Mouse (Mus musculus): Measurements from ENCODE around the gene Coil. TPM values are rescaled to one million over a fixed set of nuclear protein-coding genes. Genes with fewer than 3 reads are reported as not detected.
A peak's percentile ranks its signal among the peaks of the same experiment; 100 is the strongest.

Gene Coil
- polyA plus RNA-seq, 2 experiments: 2.6 to 4.0 TPM

GRCm38 (mm10) chr11:88952117-88952516 is 17.9 kb upstream of the Coil start:
- peaks cover 6 to 22% of the 10 kb centered on the region in 2 experiments for H3K4me1 ChIP-seq (replicated peaks; ENCODE audit: control insufficient read depth in 2 of 2, insufficient read depth in 2 of 2, low read length in 1 of 2)
- H3K4me3 ChIP-seq (ENCODE audit: insufficient read depth in 1 of 2, low read depth in 2 of 2, low read length in 2 of 2): no peak overlapping the region
- H3K4me2 ChIP-seq (ENCODE audit: low read depth): no peak overlapping the region
- H3K27ac ChIP-seq: no peak overlapping the region
- H3K27me3 ChIP-seq (ENCODE audit: control insufficient read depth, insufficient read depth, low read length): no peaks in the 10 kb centered on the region
- ATAC-seq (ENCODE audit: insufficient read depth) (no peak), DNase-seq (ENCODE audit: low read depth in 3 of 3, low spot score in 3 of 3) (no peak)
- H3K36me3 ChIP-seq (replicated peaks; ENCODE audit: control insufficient read depth, insufficient read depth, low read depth): no peaks in the 10 kb centered on the region; the same call in 1 of the 2 replicates
- H3K9ac ChIP-seq (replicated peaks): no peak overlapping the region
- H3K9me3 ChIP-seq (ENCODE audit: control insufficient read depth, low read length): no peaks in the 10 kb centered on the region
- WGBS (ENCODE audit: insufficient replicate concordance): 72% methylated on average over 5 of the region's 5 CpGs
- TF ChIP-seq CTCF (IDR thresholded peaks at IDR 0.05; ENCODE audit: low read depth) (no peak), EP300 (IDR thresholded peaks at IDR 0.05; ENCODE audit: low read depth) (no peak)

DNA sequence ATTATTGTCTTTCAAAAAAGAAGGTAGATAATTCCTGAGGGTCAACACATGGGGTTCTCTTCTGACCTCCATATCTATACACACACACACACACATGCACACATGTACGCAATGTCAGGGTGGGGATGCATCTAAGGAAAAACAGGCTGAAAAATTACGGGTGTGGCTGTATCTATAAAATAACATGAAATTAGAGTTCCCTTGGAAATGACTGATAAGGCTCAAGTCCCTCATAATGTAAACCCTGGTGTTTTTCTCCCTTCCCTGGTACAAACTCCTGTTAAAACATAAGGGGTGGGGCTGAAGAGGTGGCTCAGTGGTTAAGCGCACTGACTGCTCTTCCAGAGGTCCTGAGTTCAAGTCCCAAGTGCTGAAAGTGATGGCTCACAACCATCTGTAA is 16.5 kb upstream of the Coil start:
- Histone ChIP-seq H3K4me2 (ENCODE audit: low read depth) (no peak overlapping the region), H3K27me3 (ENCODE audit: control insufficient read depth, insufficient read depth, low read length) (no peaks in the 10 kb centered on the region), H3K9ac (replicated peaks) (no peak overlapping the region), H3K27ac (no peak overlapping the region), H3K4me1 (replicated peaks; ENCODE audit: control insufficient read depth in 2 of 2, insufficient read depth in 2 of 2, low read length in 1 of 2) (peaks cover 6 to 22% of the 10 kb centered on the region in 2 experiments), H3K36me3 (replicated peaks; ENCODE audit: control insufficient read depth, insufficient read depth, low read depth) (no peaks in the 10 kb centered on the region; the same call in 1 of the 2 replicates), H3K9me3 (ENCODE audit: control insufficient read depth, low read length) (no peaks in the 10 kb centered on the region), H3K4me3 (ENCODE audit: insufficient read depth in 1 of 2, low read depth in 2 of 2, low read length in 2 of 2) (no peak overlapping the region)
- 40% methylated on average over 3 of the region's 3 CpGs for WGBS (ENCODE audit: insufficient replicate concordance)
- DNase-seq (ENCODE audit: low read depth in 3 of 3, low spot score in 3 of 3) (peak; percentile 33 to 63 (median 38)), ATAC-seq (ENCODE audit: insufficient read depth) (peak; percentile 66; the same call in 1 of the 2 replicates)
- TF ChIP-seq EP300 (IDR thresholded peaks at IDR 0.05; ENCODE audit: low read depth): peak; percentile 50; the same call in 1 of the 2 replicates
- no peak for TF ChIP-seq CTCF (IDR thresholded peaks at IDR 0.05; ENCODE audit: low read depth)

GRCm38 (mm10) chr11:88954803-88955202 is 15.2 kb upstream of the Coil start:
- Histone ChIP-seq H3K4me2 (ENCODE audit: low read depth) (peak overlapping the region; percentile 77), H3K9me3 (ENCODE audit: control insufficient read depth, low read length) (no peaks in the 10 kb centered on the region), H3K9ac (replicated peaks) (peak overlapping the region; percentile 53), H3K4me1 (replicated peaks; ENCODE audit: control insufficient read depth in 2 of 2, insufficient read depth in 2 of 2, low read length in 1 of 2) (peaks cover 6 to 21% of the 10 kb centered on the region in 2 experiments), H3K27me3 (ENCODE audit: control insufficient read depth, insufficient read depth, low read length) (no peaks in the 10 kb centered on the region), H3K36me3 (replicated peaks; ENCODE audit: control insufficient read depth, insufficient read depth, low read depth) (no peaks in the 10 kb centered on the region; the same call in 1 of the 2 replicates), H3K27ac (no peak overlapping the region), H3K4me3 (ENCODE audit: insufficient read depth in 1 of 2, low read depth in 2 of 2, low read length in 2 of 2) (peak overlapping the region; percentile 58 to 78)
- peak; percentile 55; the same call in 1 of the 2 replicates for ATAC-seq (ENCODE audit: insufficient read depth)
- peak in 1 of 3 experiments; percentile 29 for DNase-seq (ENCODE audit: low read depth in 3 of 3, low spot score in 3 of 3)
- WGBS (ENCODE audit: insufficient replicate concordance): under 1% methylated on average over 4 of the region's 4 CpGs
- TF ChIP-seq CTCF (IDR thresholded peaks at IDR 0.05; ENCODE audit: low read depth) (no peak), EP300 (IDR thresholded peaks at IDR 0.05; ENCODE audit: low read depth) (no peak)

- 5% methylated on average over 34 of the region's 34 CpGs for WGBS (ENCODE audit: insufficient replicate concordance)
- Histone ChIP-seq H3K4me2 (ENCODE audit: low read depth) (peak within 1 kb of the TSS; percentile 77), H3K4me3 (ENCODE audit: insufficient read depth in 1 of 2, low read depth in 2 of 2, low read length in 2 of 2) (peak within 1 kb of the TSS; percentile 58 to 78), H3K27me3 (ENCODE audit: control insufficient read depth, insufficient read depth, low read length) (no peaks in the 10 kb centered on the region), H3K4me1 (replicated peaks; ENCODE audit: control insufficient read depth in 2 of 2, insufficient read depth in 2 of 2, low read length in 1 of 2) (peaks cover 6 to 18% of the 10 kb centered on the region in 2 experiments), H3K27ac (no peak within 1 kb of the TSS), H3K36me3 (replicated peaks; ENCODE audit: control insufficient read depth, insufficient read depth, low read depth) (no peaks in the 10 kb centered on the region; the same call in 1 of the 2 replicates), H3K9ac (replicated peaks) (peak within 1 kb of the TSS; percentile 53), H3K9me3 (ENCODE audit: control insufficient read depth, low read length) (no peaks in the 10 kb centered on the region)
- ATAC-seq (ENCODE audit: insufficient read depth) (peak; percentile 89), DNase-seq (ENCODE audit: low read depth in 3 of 3, low spot score in 3 of 3) (peak; percentile 86 to 89 (median 88))
- no peak for TF ChIP-seq EP300 (IDR thresholded peaks at IDR 0.05; ENCODE audit: low read depth)
- TF ChIP-seq CTCF (IDR thresholded peaks at IDR 0.05; ENCODE audit: low read depth): peak; percentile 90
These were observed 14.7 kb upstream of the Coil start, which contains the start of gene Scpep1 for GRCm38 (mm10) chr11:88955217-88955969. Scpep1 (minus strand) TSS chr11:88955465.

- Histone ChIP-seq H3K4me1 (replicated peaks; ENCODE audit: control insufficient read depth in 2 of 2, insufficient read depth in 2 of 2, low read length in 1 of 2) (peaks cover 0 to 9% of the 10 kb centered on the region in 2 experiments; a peak in 3 of 4 replicates), H3K4me3 (ENCODE audit: insufficient read depth in 1 of 2, low read depth in 2 of 2, low read length in 2 of 2) (no peak overlapping the region), H3K9ac (replicated peaks) (no peak overlapping the region), H3K9me3 (ENCODE audit: control insufficient read depth, low read length) (no peaks in the 10 kb centered on the region), H3K36me3 (replicated peaks; ENCODE audit: control insufficient read depth, insufficient read depth, low read depth) (no peaks in the 10 kb centered on the region), H3K4me2 (ENCODE audit: low read depth) (no peak overlapping the region), H3K27ac (no peak overlapping the region), H3K27me3 (ENCODE audit: control insufficient read depth, insufficient read depth, low read length) (no peaks in the 10 kb centered on the region)
- TF ChIP-seq EP300 (IDR thresholded peaks at IDR 0.05; ENCODE audit: low read depth) (no peak), CTCF (IDR thresholded peaks at IDR 0.05; ENCODE audit: low read depth) (no peak)
- 54% methylated on average over 3 of the region's 3 CpGs for WGBS (ENCODE audit: insufficient replicate concordance)
- ATAC-seq (ENCODE audit: insufficient read depth) (no peak), DNase-seq (ENCODE audit: low read depth in 3 of 3, low spot score in 3 of 3) (no peak)
These were observed 11.2 kb upstream of the Coil start for GRCm38 (mm10) chr11:88958851-88959250.

Data from liver, embryonic 14.5 days (tissue).